Mouse (Mus musculus) liver, embryonic 16.5 days (tissue): ENCODE measurements around the gene Arhgdia. TPM values are rescaled to one million over a fixed set of nuclear protein-coding genes. Genes with fewer than 3 reads are reported as not detected.
"Not testable (repeated sequence)": the region's sequence is repeated elsewhere in the genome, so short reads cannot be mapped to it uniquely, and the experiment has no call there.

Source experiments
- ATAC-seq: fragments of 200-750 bp; cut with Nextera tagmentation; 2 replicates; pipeline ENCODE4 v1.8.0; 2017; ENCODE audit warnings: low read depth, mild to moderate bottlenecking, moderate number of reproducible peaks, moderate library complexity
- H3K27ac ChIP-seq: fragments of 300-500 bp; sonication (generic); 2 replicates; pipeline ENCODE4 v1.5.1; 2014; ENCODE audit warnings: mild to moderate bottlenecking, low read length
- H3K27me3 ChIP-seq: fragments of 300-500 bp; sonication (generic); 2 replicates; pipeline ENCODE4 v1.6.1; 2014; ENCODE audit warnings: low read depth, low read length, mixed read lengths; ENCODE audit not compliant: control insufficient read depth, insufficient read depth
- H3K36me3 ChIP-seq: fragments of 300-500 bp; sonication (generic); 2 replicates; pipeline ENCODE4 v1.6.1; 2014; ENCODE audit warnings: mild to moderate bottlenecking; ENCODE audit not compliant: control insufficient read depth, insufficient read depth
- H3K4me1 ChIP-seq: fragments of 300-500 bp; sonication (generic); 2 replicates; pipeline ENCODE4 v1.6.1; 2014; ENCODE audit warnings: low read depth, low read length, mixed read lengths; ENCODE audit not compliant: control insufficient read depth
- H3K4me2 ChIP-seq: fragments of 300-500 bp; sonication (generic); 2 replicates; pipeline ENCODE4 v1.6.1; 2014; ENCODE audit warnings: low read depth, low read length, mixed read lengths
- H3K4me3 ChIP-seq: fragments of 300-500 bp; sonication (generic); 2 replicates; pipeline ENCODE4 v1.5.1; 2014; ENCODE audit warnings: low read depth, mild to moderate bottlenecking, low read length
- H3K9ac ChIP-seq: fragments of 300-500 bp; sonication (generic); 2 replicates; pipeline ENCODE4 v1.6.1; 2014; ENCODE audit warnings: low read depth, low read length
- H3K9me3 ChIP-seq: fragments of 300-500 bp; sonication (generic); replicated peaks from 2 replicates; pipeline ENCODE4 v1.6.1; 2016; ENCODE audit warnings: low read length; ENCODE audit not compliant: control insufficient read depth
- WGBS: fragments of 180-500 bp; shearing (Covaris S2); extraction: QIAGEN DNeasy Blood & Tissue Kit; methylation state at CpG from one replicate; pipeline ENCODE4 v1.1.7; 2014; ENCODE audit not compliant: insufficient replicate concordance; 5-methylcytosine and 5-hydroxymethylcytosine counted together
- polyA plus RNA-seq: library from polyadenylated mRNA; unstranded; fragments of >200 nt; fragmentation: Nextera tagmentation; extraction: Ambion mirVana; gene quantifications from 2 replicates; pipeline ENCODE4 v1.2.1, GENCODE M21; 2015

Arhgdia gene
- polyA plus RNA-seq, 1 experiment from 2014 or later, result 205 TPM

DNA sequence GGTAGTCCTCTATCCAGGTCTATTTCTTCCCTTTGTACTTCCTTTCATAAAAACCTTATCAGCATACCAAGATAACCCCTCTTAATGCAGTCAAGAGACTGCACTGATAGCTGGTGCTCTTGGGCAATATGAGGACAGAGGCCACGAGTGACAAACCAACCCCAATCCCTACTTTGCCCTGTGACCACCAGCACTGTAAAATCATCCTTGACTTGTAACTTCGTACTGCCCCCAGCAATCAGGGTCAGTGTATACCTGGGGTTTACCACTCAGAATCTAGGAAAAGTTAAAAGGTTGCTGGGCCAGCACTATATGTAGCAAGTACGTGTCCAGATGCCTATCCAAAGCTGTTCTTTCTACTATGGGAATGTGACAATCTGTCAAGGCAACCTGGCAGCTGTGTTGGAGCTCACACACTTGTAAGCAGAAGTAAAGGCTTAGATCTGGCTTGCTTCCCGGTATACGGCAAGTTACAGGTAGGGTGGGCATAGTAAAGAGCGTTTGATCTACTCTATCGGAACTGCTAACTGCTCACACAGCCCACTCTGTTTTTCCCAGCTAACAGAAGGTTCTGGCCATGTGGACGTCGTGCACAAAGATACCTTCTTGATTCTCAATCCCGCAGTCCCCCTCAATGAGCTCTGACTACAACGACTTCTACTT lies 9.5 kb downstream of the Arhgdia start:
- H3K9me3 ChIP-seq, result no peaks in the 10 kb centered on the region
- peak overlapping the region; percentile 88 for H3K27ac ChIP-seq
- peaks cover 32% of the 10 kb centered on the region for H3K4me1 ChIP-seq
- H3K36me3 ChIP-seq, result peaks cover 33% of the 10 kb centered on the region
- peak overlapping the region; percentile 95 for H3K9ac ChIP-seq
- peak overlapping the region; percentile 97 for H3K4me3 ChIP-seq
- ATAC-seq, result no peak
- peak overlapping the region; percentile 96 for H3K4me2 ChIP-seq
- no peaks in the 10 kb centered on the region for H3K27me3 ChIP-seq
- 4% methylated on average over 11 of the region's 11 CpGs for WGBS

DNA sequence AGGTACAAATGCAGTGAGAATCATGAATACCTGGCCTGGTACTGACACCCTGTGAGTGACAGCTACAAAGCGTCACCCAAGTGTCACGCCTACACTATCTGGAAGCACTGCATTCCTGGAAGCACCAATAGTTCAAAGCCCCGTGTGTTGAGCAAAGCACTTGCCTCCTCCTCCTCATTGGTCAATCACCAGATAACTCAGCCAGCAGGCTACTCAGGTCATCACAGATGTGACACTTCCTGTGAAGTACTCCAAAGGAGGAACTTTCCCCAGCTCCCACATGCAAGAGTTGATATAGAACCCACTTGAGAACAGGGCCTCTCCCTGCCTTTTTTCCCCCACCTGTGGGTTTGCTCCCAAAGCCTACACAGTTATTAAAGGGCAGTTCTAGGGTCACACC lies 10.3 kb downstream of the Arhgdia start:
- H3K36me3 ChIP-seq, result peaks cover 37% of the 10 kb centered on the region
- H3K9ac ChIP-seq, result peak overlapping the region; percentile 95
- H3K27ac ChIP-seq, result peak overlapping the region; percentile 88
- peak overlapping the region; percentile 97 for H3K4me3 ChIP-seq
- H3K4me2 ChIP-seq, result peak overlapping the region; percentile 96
- peaks cover 29% of the 10 kb centered on the region for H3K4me1 ChIP-seq
- H3K9me3 ChIP-seq, result no peaks in the 10 kb centered on the region
- WGBS, result 25% methylated on average over 3 of the region's 3 CpGs
- ATAC-seq, result no peak
- H3K27me3 ChIP-seq, result no peaks in the 10 kb centered on the region

DNA sequence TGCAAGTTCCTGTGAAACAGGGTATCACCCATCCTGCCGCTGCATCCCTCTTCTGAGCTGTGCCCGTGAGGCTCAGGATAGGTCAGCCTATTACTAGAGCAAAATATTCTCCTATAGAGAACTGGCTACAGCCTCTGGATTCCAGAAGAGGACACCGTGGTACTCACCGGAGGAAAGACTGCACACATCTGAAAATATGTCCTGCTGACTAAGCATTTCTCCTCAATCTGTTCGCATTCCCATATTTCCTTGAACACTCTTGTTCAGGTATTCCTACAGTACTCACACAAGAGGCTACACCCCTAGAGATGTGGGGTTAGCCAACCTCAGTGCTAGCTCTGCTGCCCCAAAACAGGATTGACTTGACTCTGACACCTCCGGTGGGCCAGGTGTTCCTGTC lies 13.1 kb downstream of the Arhgdia start:
- Histone ChIP-seq H3K27ac (no peak overlapping the region), H3K36me3 (peaks cover 56% of the 10 kb centered on the region), H3K4me1 (peaks cover 20% of the 10 kb centered on the region), H3K27me3 (no peaks in the 10 kb centered on the region), H3K9ac (no peak overlapping the region), H3K9me3 (no peaks in the 10 kb centered on the region), H3K4me2 (no peak overlapping the region), H3K4me3 (no peak overlapping the region)
- ATAC-seq, result no peak
- 85% methylated on average over 6 of the region's 6 CpGs for WGBS

DNA sequence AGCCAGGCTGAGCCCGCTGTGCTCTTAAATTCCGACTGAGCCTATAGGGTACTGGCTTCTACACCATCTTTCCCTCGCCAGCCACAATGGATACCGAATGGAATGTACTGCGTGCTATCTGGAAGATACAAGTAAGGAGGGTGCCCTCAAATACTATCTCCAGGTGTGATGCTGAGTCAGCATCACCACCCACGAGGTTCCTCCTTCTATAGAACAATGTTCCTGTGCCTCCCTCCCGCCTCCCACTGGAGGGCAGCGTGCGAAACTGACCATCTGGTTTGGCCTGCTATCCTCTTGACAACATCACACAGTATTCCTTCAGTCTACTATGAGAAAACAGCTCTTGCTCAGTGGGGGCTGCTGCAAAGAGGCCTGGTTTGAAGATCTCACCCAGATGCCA lies 16.3 kb downstream of the Arhgdia start:
- no peak overlapping the region for H3K4me2 ChIP-seq
- no peaks in the 10 kb centered on the region; the same call in 1 of the 2 replicates for H3K4me1 ChIP-seq
- no peaks in the 10 kb centered on the region for H3K9me3 ChIP-seq
- H3K4me3 ChIP-seq, result no peak overlapping the region
- peaks cover 76% of the 10 kb centered on the region for H3K36me3 ChIP-seq
- no peaks in the 10 kb centered on the region for H3K27me3 ChIP-seq
- no peak overlapping the region for H3K27ac ChIP-seq
- WGBS, result 75% methylated on average over 9 of the region's 9 CpGs
- ATAC-seq, result no peak
- H3K9ac ChIP-seq, result no peak overlapping the region

DNA sequence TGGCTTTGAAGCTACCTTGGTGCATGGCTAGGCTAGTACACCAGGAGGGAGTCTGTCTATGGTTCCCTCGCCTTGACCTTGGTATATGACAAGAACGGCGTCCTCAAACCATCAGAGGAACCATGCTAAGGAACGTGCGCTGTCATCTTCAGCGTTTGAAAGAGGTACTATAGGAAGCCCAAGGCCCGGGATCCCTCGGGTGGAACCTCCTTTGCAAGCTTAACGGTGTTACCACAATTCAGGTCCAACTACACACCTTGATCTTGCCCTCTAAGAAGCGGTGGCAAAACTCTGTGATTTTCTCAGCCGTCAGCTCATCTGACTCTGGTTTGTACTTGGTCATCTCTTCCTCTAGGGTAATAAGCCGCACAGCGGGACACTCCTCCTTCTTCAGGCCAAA lies 18.5 kb downstream of the Arhgdia start:
- Histone ChIP-seq H3K4me3 (no peak overlapping the region), H3K27ac (no peak overlapping the region), H3K27me3 (no peaks in the 10 kb centered on the region), H3K36me3 (peaks cover 67% of the 10 kb centered on the region), H3K9ac (no peak overlapping the region), H3K4me2 (no peak overlapping the region), H3K9me3 (no peaks in the 10 kb centered on the region), H3K4me1 (no peaks in the 10 kb centered on the region)
- WGBS, result 88% methylated on average over 13 of the region's 13 CpGs
- ATAC-seq, result no peak

DNA sequence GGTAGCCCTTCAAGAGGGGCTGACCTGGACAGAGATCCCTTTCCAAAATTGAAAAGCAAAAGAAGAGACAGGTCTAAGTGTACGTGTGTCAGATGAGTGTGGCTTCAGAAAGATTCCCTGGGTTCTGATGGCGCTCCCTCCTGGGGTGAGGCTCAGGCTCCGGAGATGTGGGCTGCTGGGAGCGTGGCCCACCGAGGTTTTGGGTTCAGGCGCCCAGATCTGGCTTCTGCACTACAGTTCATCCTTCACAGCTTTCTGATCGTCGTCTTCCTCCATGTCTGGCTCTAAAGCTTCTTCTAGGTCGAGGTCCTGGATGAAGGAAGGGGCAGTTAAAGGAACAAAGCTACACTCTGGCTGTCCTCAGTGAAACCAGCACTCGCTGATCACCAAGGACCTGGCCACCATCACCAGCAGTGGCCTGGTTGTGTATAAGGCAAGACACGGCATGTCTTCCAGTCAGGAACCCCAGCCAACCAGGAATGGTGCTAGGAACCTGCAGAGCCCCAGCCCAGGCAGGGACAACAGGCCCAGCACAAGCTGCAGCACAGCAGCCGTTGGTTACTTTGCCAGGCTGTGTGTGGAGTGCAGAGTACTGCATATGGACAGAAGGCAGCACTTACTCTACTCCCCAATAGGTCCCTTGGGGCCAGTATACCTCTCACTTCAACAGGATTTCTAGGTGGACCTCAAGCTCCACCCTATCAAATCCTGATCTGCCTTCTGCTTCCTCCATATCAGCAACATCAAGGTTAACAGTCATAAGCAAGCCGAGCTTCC lies 20.3 kb downstream of the Arhgdia start:
- WGBS, result 74% methylated on average over 13 of the region's 13 CpGs
- H3K4me3 ChIP-seq, result no peak overlapping the region
- H3K27ac ChIP-seq, result no peak overlapping the region
- H3K9me3 ChIP-seq, result no peaks in the 10 kb centered on the region
- H3K4me1 ChIP-seq, result no peaks in the 10 kb centered on the region
- no peaks in the 10 kb centered on the region for H3K27me3 ChIP-seq
- no peak overlapping the region for H3K4me2 ChIP-seq
- H3K9ac ChIP-seq, result no peak overlapping the region
- peaks cover 54% of the 10 kb centered on the region for H3K36me3 ChIP-seq
- no peak for ATAC-seq

DNA sequence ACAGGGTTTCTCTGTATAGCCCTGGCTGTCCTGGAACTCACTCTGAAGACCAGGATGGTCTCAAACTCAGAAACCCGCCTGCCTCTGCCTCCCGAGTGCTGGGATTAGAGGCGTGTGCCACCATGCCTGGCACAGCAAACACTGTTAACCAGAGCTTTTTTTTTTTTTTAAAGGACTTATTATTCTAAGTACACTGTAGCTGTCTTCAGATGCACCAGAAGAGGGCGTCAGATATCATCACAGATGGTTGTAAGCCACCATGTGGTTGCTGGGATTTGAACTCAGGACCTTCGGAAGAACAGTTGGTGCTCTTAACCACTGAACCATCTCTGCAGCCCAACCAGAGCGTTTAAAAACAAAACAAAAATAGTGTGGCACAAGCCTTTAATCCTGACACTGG lies 22.6 kb downstream of the Arhgdia start:
- not testable (repeated sequence) for H3K4me2 ChIP-seq, ATAC-seq, H3K4me1 ChIP-seq, H3K27me3 ChIP-seq, H3K4me3 ChIP-seq, H3K27ac ChIP-seq, H3K9me3 ChIP-seq, H3K9ac ChIP-seq
- WGBS, result 77% methylated on average over 6 of the region's 6 CpGs
- H3K36me3 ChIP-seq, result peaks cover 39% of the 10 kb centered on the region

DNA sequence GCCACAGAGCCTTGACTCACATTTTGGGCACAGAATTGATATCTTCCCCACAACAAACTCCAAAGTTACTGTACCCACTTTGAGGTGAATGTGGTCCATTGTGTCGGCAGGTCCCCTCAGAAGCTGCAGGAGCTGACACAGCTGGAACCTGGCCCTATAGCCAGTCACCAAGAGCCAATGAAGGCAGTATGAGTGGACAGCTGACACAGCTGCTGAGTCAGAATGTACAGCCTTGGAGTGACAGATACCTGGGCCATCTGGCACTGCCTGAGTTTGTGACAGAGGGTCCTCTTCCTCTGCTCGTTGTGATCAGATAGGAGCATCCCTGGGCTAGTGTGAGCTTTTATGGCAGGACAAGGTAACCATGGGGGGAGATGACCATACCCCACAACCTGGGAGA lies 26.2 kb downstream of the Arhgdia start:
- Histone ChIP-seq H3K27me3 (no peaks in the 10 kb centered on the region), H3K9ac (no peak overlapping the region), H3K27ac (no peak overlapping the region), H3K4me2 (no peak overlapping the region), H3K9me3 (no peaks in the 10 kb centered on the region), H3K4me1 (peaks cover under 1% of the 10 kb centered on the region), H3K4me3 (no peak overlapping the region), H3K36me3 (peaks cover 4% of the 10 kb centered on the region)
- ATAC-seq, result no peak
- 37% methylated on average over 2 of the region's 2 CpGs for WGBS

DNA sequence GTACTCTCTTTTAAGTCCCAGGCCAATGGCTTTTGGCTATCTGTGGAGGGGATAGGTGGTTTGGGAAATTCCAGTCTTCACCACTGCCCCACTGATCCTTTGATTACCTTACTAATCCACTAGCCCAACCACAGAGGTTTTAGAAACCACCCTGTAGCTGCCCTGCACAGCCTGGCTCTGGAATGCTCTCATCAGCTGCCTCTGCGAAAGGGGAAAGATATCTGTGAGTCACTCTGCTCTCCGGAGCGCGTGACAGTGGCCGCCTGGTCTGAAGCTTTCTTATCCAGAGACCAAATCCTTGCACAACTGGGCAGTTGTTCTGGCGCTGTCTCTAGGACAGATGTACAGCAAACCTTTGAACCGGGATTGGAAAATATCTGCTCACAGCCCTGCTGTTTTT lies 26.6 kb downstream of the Arhgdia start:
- 55% methylated on average over 7 of the region's 7 CpGs for WGBS
- H3K4me3 ChIP-seq, result no peak overlapping the region
- no peak overlapping the region for H3K9ac ChIP-seq
- H3K27me3 ChIP-seq, result no peaks in the 10 kb centered on the region
- peaks cover 4% of the 10 kb centered on the region for H3K4me1 ChIP-seq
- no peak overlapping the region for H3K27ac ChIP-seq
- H3K4me2 ChIP-seq, result no peak overlapping the region
- no peaks in the 10 kb centered on the region for H3K36me3 ChIP-seq
- no peaks in the 10 kb centered on the region for H3K9me3 ChIP-seq
- peak; percentile 38; the same call in 1 of the 2 replicates for ATAC-seq
